Mouse (Mus musculus) brain, embryonic 14.5 days (tissue): ENCODE measurements around the gene Aurkb.

Source experiments
- CTCF ChIP-seq: fragments of 200-500 bp; IDR thresholded peaks from 2 replicates; pipeline ENCODE4 v1.5.1; 2012; ENCODE audit warnings: inconsistent platforms, mild to moderate bottlenecking, moderate library complexity, borderline replicate concordance; ENCODE audit not compliant: insufficient read depth, insufficient read length; ENCODE audit errors: extremely low read depth
- POLR2A ChIP-seq: fragments of 200-500 bp; IDR thresholded peaks from 2 replicates; pipeline ENCODE4 v1.6.1; 2012; ENCODE audit warnings: mild to moderate bottlenecking, inconsistent platforms, borderline replicate concordance; ENCODE audit not compliant: poor library complexity, insufficient read depth, insufficient read length, severe bottlenecking; ENCODE audit errors: extremely low read depth

DNA sequence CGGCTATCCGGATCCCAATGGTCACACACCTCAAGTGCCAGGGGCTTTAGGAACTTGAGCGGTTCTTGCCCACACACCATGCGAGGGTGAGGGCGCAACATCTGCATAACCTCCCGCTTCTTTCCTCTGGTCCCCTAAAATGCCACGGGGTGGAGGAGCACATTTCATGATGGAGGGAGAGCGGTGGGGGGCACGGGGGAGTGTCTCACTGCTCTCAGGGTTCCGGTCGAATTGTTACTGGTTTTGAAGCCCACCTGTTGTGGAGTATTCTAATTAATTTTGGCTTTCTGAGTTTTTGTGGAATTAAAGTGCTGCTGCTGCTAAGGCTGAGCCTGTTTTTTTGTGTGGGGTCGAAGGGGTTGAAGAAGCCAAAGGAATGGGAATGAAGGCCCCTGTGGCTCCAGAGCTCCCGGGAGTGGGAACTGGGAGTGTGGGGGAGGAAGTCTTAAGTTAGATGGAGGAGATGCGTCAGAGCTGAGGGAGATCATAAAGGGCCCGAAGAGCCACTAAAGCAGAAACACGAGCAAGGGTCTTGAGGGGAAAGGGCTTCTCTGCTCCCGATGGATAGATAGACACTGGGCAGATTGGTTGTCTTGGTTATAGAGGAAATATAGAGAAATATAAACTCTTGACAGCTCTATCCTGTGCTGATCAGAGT, 15.9 kb downstream of the Aurkb start:
- TF ChIP-seq POLR2A: no peak
- TF ChIP-seq CTCF: no peak
